Mouse (Mus musculus) B cell, adult (primary cell): ENCODE results near the gene Kcna6. TPM values are rescaled to one million over a fixed set of nuclear protein-coding genes. Genes with fewer than 3 reads are reported as not detected.

Experiments used
- total RNA-seq: library from RNA; stranded (reverse); gene quantifications from 4 replicates; pipeline ENCODE4 v1.2.4, GENCODE M21; 2023; ENCODE audit not compliant: inconsistent age

The Kcna6 gene
- not detected in 4 replicates for total RNA-seq

GRCm38 (mm10) chr6:126740211-126741142 lies at the start of gene Kcna6:
Kcna6 (minus strand) TSS chr6:126740674.

Other genes with a start within 250 kb of the Kcna6 start
- gene Kcna5, start 205.3 kb downstream of the Kcna6 start, total RNA-seq: not detected in 4 replicates
- gene Kcna1, start 94.3 kb downstream of the Kcna6 start, total RNA-seq: not detected in 4 replicates
- 48.5 to 58.1 TPM (median 53.6 TPM) in 4 replicates for gene Ndufa9, start 108.5 kb upstream of the Kcna6 start, total RNA-seq
- gene Akap3, start 112.4 kb upstream of the Kcna6 start, total RNA-seq: not detected in 4 replicates
- 1.6 to 2.4 TPM (median 1.7 TPM) in 4 replicates for gene Dyrk4, start 181.2 kb upstream of the Kcna6 start, total RNA-seq
- 2.1 to 4.6 TPM (median 3.3 TPM) in 4 replicates for gene Rad51ap1, start 198.9 kb upstream of the Kcna6 start, total RNA-seq
- gene D6Wsu163e, start 199.3 kb upstream of the Kcna6 start, total RNA-seq: 37.6 to 40.9 TPM (median 38.6 TPM) in 4 replicates